Mouse (Mus musculus): ENCODE data around the gene Zkscan8.
"Not testable (repeated sequence)": the region's sequence is repeated elsewhere in the genome, so short reads cannot be mapped to it uniquely, and the experiment has no call there.

Gene Zkscan8

DNA sequence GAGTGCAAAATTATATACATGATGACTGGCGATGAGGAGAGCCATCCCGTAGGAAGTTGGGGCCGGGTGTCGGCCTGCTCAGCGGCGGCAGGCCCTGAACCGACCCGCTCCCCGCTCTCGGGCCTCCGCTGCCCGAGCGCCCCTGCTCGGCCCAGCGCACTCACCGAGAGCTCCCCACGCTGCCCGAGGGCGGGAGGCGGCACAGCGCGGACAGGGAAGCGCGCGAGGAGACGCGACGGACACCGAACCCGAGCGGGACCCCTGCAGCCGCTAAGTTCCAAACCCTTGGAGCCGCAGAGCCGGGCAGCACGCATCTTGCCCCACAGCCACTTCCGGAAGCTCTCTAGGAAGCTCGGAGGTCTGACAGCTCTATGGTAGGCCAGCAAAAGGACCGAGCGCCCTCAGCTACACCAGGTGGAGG, at the start of gene Zkscan8:
Gene Zkscan8, minus strand, starts transcription at position 340 of the 421 bp plus-strand sequence.
- DNase-seq (ENCODE audit: low read depth, low spot score): peak; percentile 93

- DNase-seq (ENCODE audit: low read depth, low spot score): no peak
Measured at GRCm38 (mm10) chr13:21559793-21560192, 28.9 kb upstream of the Zkscan8 start, which contains the start of gene Olfr1535. TSS of gene Olfr1535 (minus strand) at chr13:21559893.

- DNase-seq (ENCODE audit: low read depth, low spot score): no peak
Measured at GRCm38 (mm10) chr13:21550416-21551110, 19.6 kb upstream of the Zkscan8 start.

DNA sequence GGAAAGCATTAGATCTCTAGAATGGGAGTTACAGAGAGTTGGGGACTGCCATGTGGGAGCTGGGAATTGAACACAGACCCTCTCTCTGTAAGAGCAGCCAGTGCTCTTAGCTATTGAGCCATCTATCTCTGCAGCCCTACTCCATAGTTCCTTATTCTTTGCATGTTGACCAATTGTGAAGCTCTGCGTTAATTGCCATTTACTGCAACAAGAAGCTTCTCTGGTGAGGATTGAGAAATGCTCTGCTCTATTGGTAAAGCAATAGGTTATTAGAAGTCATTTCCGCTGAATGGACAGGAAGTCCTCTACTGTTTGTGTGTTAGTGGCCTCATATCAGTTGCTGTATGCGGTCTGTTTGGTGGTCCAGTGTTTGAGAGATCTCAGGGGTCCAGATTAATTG, 18.6 kb upstream of the Zkscan8 start:
- no peak for DNase-seq (ENCODE audit: low read depth, low spot score)

DNA sequence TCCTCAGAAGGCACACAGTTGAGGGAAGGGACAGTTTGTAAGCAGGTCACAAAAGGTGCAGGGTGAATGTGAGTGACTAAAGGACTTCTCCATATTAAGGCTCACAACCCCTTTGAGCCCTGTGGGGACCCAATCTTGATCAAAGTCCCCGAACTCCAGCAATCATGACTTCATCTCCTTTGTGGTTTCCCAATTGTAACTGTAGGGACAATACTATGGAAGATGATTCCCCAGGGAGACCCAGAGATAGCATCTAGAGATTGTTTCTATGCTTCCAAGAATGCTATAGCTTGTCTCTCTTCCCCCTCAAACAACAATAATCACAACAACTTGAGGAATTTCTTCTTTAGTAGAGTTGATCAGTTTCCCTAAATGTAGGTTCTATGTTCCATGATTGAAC, 11.8 kb upstream of the Zkscan8 start, which contains the start of gene Olfr1366:
Gene Olfr1366, minus strand, starts transcription at position 101 of the 400 bp plus-strand sequence.
- DNase-seq (ENCODE audit: low read depth, low spot score): no peak

GRCm38 (mm10) chr13:21530136-21530535, 784 bp downstream of the Zkscan8 start:
- peak; percentile 4 for DNase-seq (ENCODE audit: low read depth, low spot score)

DNA sequence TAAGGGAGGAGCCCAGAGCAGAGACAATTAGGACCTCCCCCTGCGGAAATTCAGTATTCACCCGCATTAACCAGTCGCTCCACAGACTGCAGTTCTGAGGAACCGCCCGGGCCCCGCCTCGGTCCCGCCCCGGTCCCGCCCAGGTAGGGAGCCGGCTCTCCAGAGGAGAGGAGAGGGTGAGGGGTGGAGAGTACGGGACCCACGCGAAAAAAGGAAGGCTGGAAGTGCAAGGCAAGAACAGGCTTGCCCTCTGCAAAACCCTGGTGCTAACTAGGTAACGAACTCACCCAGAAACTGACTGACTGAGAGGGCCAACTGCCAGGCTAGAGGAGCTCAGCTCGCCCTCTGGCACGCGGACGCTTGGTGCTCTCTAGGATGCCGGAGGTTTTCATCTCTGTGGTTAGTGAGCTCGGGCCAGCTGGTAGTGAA, 24.7 kb downstream of the Zkscan8 start:
- peak; percentile 96 for DNase-seq (ENCODE audit: low read depth, low spot score)

DNA sequence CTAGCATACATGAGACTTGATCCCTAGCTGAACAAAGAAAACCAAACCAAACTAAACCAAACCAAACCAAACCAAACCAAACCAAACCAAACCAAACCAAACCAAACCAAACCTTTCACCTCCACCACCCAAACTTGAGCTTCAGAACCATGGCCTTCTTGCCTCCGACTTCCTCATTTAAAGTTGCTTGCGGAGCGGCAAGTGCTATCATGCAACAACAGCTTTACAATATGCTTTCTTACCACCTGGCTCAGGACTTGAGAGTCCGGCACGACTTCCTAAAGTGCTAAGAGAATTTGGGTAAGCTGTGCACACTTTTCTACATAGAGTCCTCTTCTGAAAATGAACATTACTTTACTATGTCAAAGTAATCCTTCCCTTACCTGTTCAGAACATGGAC, 28.6 kb downstream of the Zkscan8 start:
- DNase-seq (ENCODE audit: low read depth, low spot score): no peak

DNA sequence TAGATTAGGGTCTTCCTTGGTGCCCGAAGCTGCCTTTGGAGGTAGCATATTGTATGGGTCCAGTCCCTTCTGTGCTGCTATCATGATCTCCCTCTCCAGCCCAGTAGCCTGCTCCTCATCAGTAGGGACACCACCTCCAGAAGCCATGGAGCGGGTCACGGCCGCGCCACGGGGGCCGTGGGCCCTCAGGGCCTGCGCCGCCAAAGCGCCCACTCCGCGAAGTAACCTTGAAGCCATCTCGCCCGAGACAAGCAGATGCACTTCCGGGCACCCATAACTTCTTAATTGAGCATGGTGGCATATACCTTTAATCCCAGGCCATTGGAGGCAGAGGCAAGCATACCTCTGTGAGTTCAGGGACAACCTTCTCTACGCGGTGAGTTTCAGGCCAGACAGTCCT, 29.7 kb downstream of the Zkscan8 start, which contains the start of gene Gm11273:
Gene Gm11273, minus strand, starts transcription at position 237 of the 400 bp plus-strand sequence.
- DNase-seq (ENCODE audit: low read depth, low spot score): not testable (repeated sequence)

DNA sequence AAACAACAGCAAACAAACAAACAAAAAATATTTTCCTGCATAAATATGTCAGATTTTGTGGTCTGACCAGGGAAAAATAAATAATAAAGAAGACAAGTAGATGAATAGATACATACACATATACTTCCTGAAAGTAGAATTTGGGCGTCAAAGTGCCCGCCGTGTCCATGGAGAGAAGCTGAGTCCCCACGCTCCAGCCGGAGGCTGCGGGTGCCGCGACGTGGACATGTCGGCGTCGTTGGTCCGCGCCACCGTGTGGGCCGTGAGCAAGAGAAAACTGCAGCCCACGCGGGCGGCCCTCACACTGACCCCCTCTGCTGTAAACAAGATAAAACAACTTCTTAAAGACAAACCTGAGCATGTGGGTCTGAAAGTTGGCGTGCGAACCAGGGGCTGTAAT, 35.8 kb downstream of the Zkscan8 start, which contains the start of gene AK157302:
Gene AK157302, plus strand, starts transcription at position 144 of the 400 bp plus-strand sequence.
- peak; percentile 35 for DNase-seq (ENCODE audit: low read depth, low spot score)

- DNase-seq (ENCODE audit: low read depth, low spot score): no peak
Measured at GRCm38 (mm10) chr13:21492847-21493246, 38.1 kb downstream of the Zkscan8 start.

GRCm38 (mm10) chr13:21486881-21487280, 44.0 kb downstream of the Zkscan8 start:
- peak; percentile 58 for DNase-seq (ENCODE audit: low read depth, low spot score)

DNA sequence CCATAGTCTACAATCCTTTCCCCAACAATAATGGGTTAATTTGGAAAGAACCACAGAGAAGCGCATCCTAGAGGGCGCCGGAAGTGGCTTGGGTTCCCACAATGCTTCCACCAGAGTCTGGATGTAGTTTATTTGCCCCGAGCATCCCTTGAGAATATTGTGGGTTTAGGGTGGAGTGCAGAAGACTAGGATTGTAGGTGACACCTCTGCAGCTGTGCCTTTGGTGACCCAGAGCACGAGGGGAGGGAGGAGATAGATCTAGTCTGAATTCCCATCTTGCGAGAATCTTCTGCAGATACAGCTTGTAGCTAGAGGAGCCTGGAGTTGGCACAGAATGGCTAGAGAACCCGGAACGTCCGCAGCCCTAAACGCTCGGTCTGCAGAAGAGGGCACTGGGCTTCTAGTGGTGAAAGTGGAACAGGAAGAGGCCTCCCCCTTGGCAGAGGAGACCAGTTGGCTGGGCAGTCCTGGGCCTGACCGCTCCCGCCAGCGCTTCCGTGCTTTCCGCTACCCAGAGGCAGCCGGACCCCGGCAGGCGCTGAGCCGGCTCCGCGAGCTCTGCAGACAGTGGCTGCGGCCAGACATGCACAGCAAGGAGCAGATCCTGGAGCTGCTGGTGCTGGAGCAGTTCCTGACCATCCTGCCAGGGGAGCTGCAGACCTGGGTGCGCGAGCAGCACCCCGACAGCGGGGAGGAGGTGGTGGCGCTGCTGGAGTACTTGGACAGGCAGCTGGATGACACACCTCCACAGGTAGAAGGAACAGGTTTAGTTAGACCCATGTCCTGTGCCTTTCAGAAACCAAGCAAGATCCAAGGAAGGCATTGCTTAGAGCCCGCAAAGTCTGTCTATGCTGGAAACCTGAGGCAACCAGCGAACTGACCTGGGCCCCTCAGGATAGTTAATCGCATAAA, 51.9 kb downstream of the Zkscan8 start, which contains the start of the genes Zkscan4 and Gm10065:
Gene Zkscan4, plus strand, starts transcription at position 149 of the 912 bp plus-strand sequence.
Gene Gm10065, minus strand, starts transcription at position 683 of the 912 bp plus-strand sequence.
- peak; percentile 55 for DNase-seq (ENCODE audit: low read depth, low spot score)

GRCm38 (mm10) chr13:21472427-21472826, 58.5 kb downstream of the Zkscan8 start:
- DNase-seq (ENCODE audit: low read depth, low spot score): no peak

DNA sequence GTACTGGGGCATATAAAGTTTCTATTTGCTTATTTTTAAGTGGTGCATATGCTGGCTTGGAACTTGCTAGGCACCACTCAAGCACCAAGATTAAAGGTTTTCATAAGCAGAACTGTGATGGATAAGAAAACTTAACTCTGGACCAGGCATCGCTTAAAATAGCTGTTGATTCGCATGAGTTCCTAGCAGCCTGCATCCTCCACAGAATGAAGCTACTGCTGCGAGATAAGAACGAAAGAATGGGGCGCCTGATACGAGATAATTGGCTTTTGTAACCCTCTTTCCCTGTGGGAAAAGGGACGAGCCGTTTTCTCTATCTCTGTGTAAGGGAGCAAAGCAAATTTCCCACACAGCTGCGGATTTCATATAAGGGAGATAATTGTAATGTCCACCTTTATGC, 61.8 kb downstream of the Zkscan8 start:
- no peak for DNase-seq (ENCODE audit: low read depth, low spot score)

DNA sequence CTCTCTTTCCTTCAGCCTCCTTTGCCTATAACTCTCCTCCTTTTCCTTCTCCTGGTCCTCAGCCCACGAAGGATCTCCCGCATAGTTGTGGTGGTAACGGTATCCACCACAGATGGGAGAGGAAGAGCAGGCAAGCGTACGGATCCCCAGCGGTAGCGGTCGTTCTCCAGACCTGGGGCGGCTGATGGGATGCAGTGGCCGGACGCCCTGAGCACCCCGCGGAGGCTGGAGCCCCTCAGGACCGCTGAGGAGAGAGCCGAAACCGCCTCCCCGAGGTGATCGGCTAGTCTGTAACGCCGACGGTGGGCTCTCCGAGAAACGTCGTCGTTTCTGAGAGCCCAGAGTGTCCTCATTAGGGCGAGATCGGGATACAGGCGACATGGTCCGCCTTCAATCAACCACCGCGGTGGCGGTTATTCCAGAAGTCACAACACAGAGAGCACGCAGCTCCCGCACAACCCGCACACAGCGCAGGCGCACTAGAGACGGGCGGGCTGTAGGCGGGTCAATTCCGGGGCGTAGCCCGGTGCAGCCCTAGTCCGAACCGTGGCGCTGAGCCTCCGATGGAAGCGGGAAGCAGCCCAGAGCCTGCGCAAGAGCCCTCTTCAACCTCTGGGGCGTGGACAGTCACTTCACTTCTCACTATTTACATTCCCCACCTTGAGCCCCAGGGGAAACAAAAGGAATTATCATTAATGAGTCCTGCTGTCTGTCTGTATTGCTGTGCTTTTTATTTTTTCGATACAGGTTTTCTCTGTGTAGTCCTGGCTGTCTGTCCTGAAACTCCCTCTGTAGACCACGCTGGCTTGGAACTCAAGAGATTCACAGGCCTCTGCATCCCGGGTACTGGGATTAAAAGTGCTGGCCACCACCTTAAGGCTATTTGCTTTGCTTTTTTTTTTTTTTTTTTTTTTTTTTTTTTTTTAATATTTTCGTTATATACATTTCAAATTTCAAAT, 62.6 kb downstream of the Zkscan8 start, which contains the start of gene Nkapl:
Gene Nkapl, minus strand, starts transcription at position 449 of the 959 bp plus-strand sequence.
- peak; percentile 95 for DNase-seq (ENCODE audit: low read depth, low spot score)

DNA sequence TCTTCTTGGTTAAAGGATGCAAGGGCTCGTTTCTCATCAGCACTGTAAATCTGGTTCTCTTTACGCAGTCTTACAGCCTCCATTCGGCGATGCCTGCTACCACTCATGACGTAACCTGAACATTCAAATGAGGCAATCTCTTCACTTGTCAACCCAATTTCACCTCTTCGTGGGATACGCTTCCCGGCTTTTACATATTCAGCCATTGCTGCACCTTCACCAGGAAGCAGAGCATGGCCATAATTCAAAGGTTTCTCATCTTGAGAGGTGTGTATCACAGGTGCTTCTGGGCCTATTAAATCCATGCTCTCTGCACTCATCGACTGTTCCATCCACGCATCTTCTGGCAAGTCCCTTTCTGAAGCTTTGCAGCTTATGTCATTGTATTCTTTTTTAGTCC, 63.6 kb downstream of the Zkscan8 start:
- no peak for DNase-seq (ENCODE audit: low read depth, low spot score)

All from ZHBTc4 (cell line).